In genomic region chr4:97995911-97996712, GRCm38 (mm10) we compare ENCODE assay signal across 19 mouse cellular contexts.
DNase-seq lines count a peak whose midpoint lies in the region; ATAC-seq and TF ChIP-seq lines count a peak whose summit lies in the region.
"Had no signal": no experiment of that assay in that cellular context is flagged by ENCODE, and none has a peak within 500 bp of the region (broad histone marks: within the 10 kb centered on the region; RNA-seq: fewer than 3 reads in every experiment).

No protein-coding gene starts in this region.

- TF ChIP-seq EP300 in stomach, postnatal 0 days (optimal IDR thresholded peaks at IDR 0.05): no peak

- H3K4me3 ChIP-seq in hindbrain, embryonic 16.5 days (ENCODE audit: low read length): no peak overlapping the region
- no peak overlapping the region for H3K4me3 ChIP-seq in hindbrain, embryonic 10.5 days
- H3K4me3 ChIP-seq in stomach, postnatal 0 days (ENCODE audit: low read depth, low read length): no peak overlapping the region
- H3K4me3 ChIP-seq: embryonic facial prominence, embryonic 15.5 days; midbrain, embryonic 12.5 days; stomach, embryonic 15.5 days had no signal

- no peaks in the 10 kb centered on the region for H3K9me3 ChIP-seq in hindbrain, embryonic 16.5 days (ENCODE audit: control insufficient read depth, low read length)
- no peaks in the 10 kb centered on the region for H3K9me3 ChIP-seq in hindbrain, embryonic 10.5 days
- H3K9me3 ChIP-seq in stomach, postnatal 0 days (ENCODE audit: control insufficient read depth, low read length): no peaks in the 10 kb centered on the region
- H3K9me3 ChIP-seq: embryonic facial prominence, embryonic 15.5 days; midbrain, embryonic 12.5 days; stomach, embryonic 15.5 days had no signal

- no peak overlapping the region for H3K4me2 ChIP-seq in hindbrain, embryonic 16.5 days (ENCODE audit: low read length)
- H3K4me2 ChIP-seq in stomach, postnatal 0 days (replicated peaks; ENCODE audit: low read depth): no peak overlapping the region
- H3K4me2 ChIP-seq: embryonic facial prominence, embryonic 15.5 days; midbrain, embryonic 12.5 days; stomach, embryonic 15.5 days had no signal

- WGBS in hindbrain, embryonic 16.5 days: 78% methylated on average over 8 of the region's 8 CpGs
- 90% methylated on average over 8 of the region's 8 CpGs for WGBS in hindbrain, embryonic 10.5 days
- 79% methylated on average over 8 of the region's 8 CpGs for WGBS in stomach, postnatal 0 days

- no peaks in the 10 kb centered on the region for H3K27me3 ChIP-seq in hindbrain, embryonic 16.5 days (replicated peaks; ENCODE audit: control insufficient read depth, insufficient read depth, low read length)
- H3K27me3 ChIP-seq in hindbrain, embryonic 10.5 days (ENCODE audit: insufficient read depth, poor library complexity, severe bottlenecking): peaks cover 41% of the 10 kb centered on the region
- H3K27me3 ChIP-seq in stomach, postnatal 0 days (ENCODE audit: control insufficient read depth, insufficient read depth, low read length): no peaks in the 10 kb centered on the region
- H3K27me3 ChIP-seq: embryonic facial prominence, embryonic 15.5 days; stomach, embryonic 15.5 days had no signal

- no peak for TF ChIP-seq CTCF in stomach, postnatal 0 days (IDR thresholded peaks at IDR 0.05; ENCODE audit: low read depth)

- peak; percentile 36 for DNase-seq in heart, adult 11 months
- no peak for DNase-seq in heart, postnatal 4 days
- DNase-seq in hindbrain, embryonic 10.5 days (ENCODE audit: low spot score): no peak
- DNase-seq in thymus, postnatal 36 days: peak; percentile 7 to 24
- no peak for DNase-seq in thymus, adult 18-20 months
- no peak for DNase-seq in stomach, postnatal 0 days (ENCODE audit: low spot score)
- DNase-seq: adrenal gland, adult 8-10 months; cerebellum, adult 18-20 months; gastrocnemius, postnatal 14 days; kidney, adult 8-10 months; right cerebral cortex, adult 18-20 months; spleen, adult 18-20 months had no signal

- H3K4me1 ChIP-seq in hindbrain, embryonic 16.5 days (ENCODE audit: control insufficient read depth, insufficient read depth, low read depth, low read length): no peaks in the 10 kb centered on the region
- peaks cover 17% of the 10 kb centered on the region for H3K4me1 ChIP-seq in hindbrain, embryonic 10.5 days (replicated peaks)
- no peaks in the 10 kb centered on the region for H3K4me1 ChIP-seq in stomach, postnatal 0 days (replicated peaks; ENCODE audit: control insufficient read depth, insufficient read depth)
- H3K4me1 ChIP-seq: embryonic facial prominence, embryonic 15.5 days; stomach, embryonic 15.5 days had no signal

- no peak for ATAC-seq in hindbrain, embryonic 16.5 days
- no peak for ATAC-seq in stomach, postnatal 0 days (ENCODE audit: low FRiP score, low TSS enrichment)
- ATAC-seq in granulocyte monocyte progenitor cell, adult 5-6 weeks (replicated peaks; ENCODE audit: poor library complexity, severe bottlenecking): no peak

- H3K36me3 ChIP-seq in hindbrain, embryonic 16.5 days (ENCODE audit: control insufficient read depth, insufficient read depth, low read length): no peaks in the 10 kb centered on the region
- no peaks in the 10 kb centered on the region for H3K36me3 ChIP-seq in hindbrain, embryonic 10.5 days
- no peaks in the 10 kb centered on the region for H3K36me3 ChIP-seq in stomach, postnatal 0 days (ENCODE audit: control insufficient read depth, insufficient read depth, low read length)
- H3K36me3 ChIP-seq: embryonic facial prominence, embryonic 15.5 days; midbrain, embryonic 12.5 days; stomach, embryonic 15.5 days had no signal

- H3K9ac ChIP-seq in hindbrain, embryonic 16.5 days (ENCODE audit: low read depth, low read length): no peak overlapping the region
- no peak overlapping the region for H3K9ac ChIP-seq in stomach, postnatal 0 days (ENCODE audit: low read length)
- H3K9ac ChIP-seq: embryonic facial prominence, embryonic 15.5 days; forebrain, postnatal 0 days; midbrain, embryonic 12.5 days; stomach, embryonic 15.5 days had no signal

- H3K27ac ChIP-seq in hindbrain, embryonic 16.5 days (ENCODE audit: low read depth, low read length): 0 out of 2 replicates have a peak overlapping the region, but pooled peaks have one; percentile 37
- H3K27ac ChIP-seq in hindbrain, embryonic 10.5 days: no peak overlapping the region
- H3K27ac ChIP-seq in stomach, postnatal 0 days (replicated peaks): 0 out of 2 replicates have a peak overlapping the region, but pooled peaks have one; percentile 2
- H3K27ac ChIP-seq: embryonic facial prominence, embryonic 15.5 days; macrophage; midbrain, embryonic 12.5 days; stomach, embryonic 15.5 days had no signal

Comparison
In these comparisons a context has a peak if more than half of its experiments do, and no peak if none do; other contexts are left out.
1. DNase-seq: peak in heart, adult 11 months (single experiment) and thymus, postnatal 36 days (2 of 2); none in heart, postnatal 4 days (single experiment), hindbrain, embryonic 10.5 days (single experiment), thymus, adult 18-20 months (0 of 2) and stomach, postnatal 0 days (single experiment).